Mouse (Mus musculus): ENCODE measurements at regions not wholly inside any gene's neighbourhood (a gene's known extent, or its start where the extent isn't known, plus 50 kb on each side); places are given as distances from the start of the nearest gene placed in this dataset.
A peak's percentile ranks its signal among the peaks of the same experiment; 100 is the strongest.

GRCm38 (mm10) chr2:166439847-166440775 is 273.5 kb downstream of the Prex1 start:
- peak; percentile 57 for DNase-seq (ENCODE audit: low read depth, low spot score)

GRCm38 (mm10) chr2:166438207-166438606 is 275.4 kb downstream of the Prex1 start:
- no peak for DNase-seq (ENCODE audit: low read depth, low spot score)

GRCm38 (mm10) chr2:166434554-166434953 is 279.1 kb downstream of the Prex1 start:
- peak; percentile 50 for DNase-seq (ENCODE audit: low read depth, low spot score)

DNA sequence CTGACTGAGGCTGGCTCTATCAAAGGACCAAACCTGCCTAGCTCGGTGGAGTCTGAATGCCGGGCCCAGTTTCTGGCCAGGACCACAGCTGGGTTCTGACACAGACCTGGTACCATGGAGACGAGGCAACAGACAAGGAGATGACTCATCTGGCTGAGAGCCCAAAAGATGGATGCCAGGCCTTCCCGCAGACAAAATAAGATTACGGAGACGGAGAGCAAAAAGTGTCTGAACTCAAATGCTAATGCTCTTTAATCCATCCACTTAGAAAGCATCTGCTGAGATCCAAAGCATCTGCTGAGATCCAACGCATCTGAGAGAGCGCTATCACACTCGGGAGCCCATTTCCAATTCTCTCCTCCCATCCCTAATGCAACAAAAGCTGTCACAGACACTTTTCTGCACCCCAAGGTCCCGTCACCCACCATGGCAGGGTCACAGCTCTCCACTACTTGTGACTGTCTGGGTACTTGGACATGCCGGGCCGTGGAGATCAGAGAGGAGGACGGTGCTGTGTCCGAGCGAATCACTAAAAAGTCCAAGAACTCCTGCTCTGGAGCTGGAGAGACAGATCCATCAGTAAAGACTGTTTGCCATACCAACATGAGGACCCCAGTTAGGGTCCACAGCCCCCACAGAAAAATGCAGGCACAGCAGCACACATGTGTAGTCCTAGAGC is 278.3 kb upstream of the Sulf2 start:
- no peak for DNase-seq (ENCODE audit: low read depth, low spot score)

DNA sequence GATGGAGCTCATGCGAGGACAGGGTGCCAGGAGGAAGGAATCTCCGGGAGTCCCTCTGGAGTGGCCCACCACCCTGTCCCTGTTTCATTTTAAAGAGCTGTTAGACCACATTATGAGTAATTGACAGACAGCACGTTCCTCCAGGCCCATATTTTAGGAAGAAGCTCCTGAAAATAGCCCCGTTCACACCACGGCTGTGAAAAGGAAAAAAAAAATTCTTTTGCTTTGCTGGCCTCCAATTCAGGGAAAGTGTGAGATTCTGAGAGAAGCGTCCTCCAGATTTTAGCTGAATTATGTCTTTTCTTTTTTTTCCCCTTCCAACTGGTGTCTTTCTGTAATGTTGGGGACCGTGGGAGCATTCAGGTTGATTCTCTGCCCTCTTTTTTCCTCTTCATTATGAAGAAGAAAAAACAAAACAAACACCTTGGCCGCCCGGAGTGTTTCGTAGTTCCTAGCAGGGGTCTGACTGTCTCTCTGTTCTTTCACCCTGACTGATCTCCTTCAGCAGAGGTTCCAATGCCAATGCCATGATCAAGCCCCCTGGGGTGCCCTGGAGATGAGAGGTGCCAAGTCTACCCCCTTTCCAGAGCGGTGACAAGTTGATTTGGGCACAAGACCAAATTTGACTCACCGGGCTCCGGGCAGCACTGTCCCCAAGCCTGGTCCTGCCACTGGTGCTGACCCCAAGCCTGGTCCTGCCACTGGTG is 277.6 kb upstream of the Sulf2 start:
- DNase-seq (ENCODE audit: low read depth, low spot score), result no peak

DNA sequence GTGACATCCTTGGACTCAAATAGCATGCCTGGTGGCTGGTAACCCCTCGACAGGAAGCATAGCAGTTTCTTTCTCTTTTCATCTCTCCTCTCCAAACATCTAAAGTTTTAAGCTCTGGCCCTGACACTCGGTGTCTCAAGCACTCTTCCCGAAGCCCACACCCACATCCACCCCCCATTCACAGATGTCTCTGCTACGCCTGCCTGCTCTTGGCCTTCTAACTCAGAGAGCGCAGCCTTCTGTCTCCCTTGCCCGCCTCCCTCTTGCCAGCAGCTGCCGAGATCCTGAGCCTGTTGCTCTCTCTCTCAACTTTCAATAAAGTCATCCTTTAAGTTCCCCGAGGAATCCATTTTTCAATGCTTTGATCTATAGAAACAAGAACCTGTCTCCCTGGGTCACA is 277.1 kb upstream of the Sulf2 start:
- DNase-seq (ENCODE audit: low read depth, low spot score), result no peak

DNA sequence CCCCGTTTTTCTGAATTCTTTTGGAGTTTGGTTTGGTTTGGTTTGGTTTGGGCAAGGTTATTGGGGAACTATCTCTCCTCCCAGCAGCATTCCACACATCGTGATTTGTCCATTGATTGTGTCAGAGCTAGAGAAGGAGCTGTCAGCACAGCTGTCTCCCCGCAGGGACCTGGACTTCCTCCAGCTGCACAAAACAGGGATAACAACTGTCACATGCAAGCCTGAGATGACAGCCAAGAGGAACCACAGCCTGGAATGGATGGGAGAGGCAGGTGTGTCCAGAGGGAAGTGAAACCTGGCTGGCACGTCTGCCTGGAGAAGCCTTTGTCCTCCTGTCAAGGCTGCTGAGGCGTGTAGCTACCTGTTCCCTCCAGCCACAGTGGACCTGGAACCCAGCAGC is 274.5 kb upstream of the Sulf2 start:
- no peak for DNase-seq (ENCODE audit: low read depth, low spot score)

- DNase-seq (ENCODE audit: low read depth, low spot score), result no peak
Observed at GRCm38 (mm10) chr2:166429494-166429893, 274.0 kb upstream of the Sulf2 start.

DNA sequence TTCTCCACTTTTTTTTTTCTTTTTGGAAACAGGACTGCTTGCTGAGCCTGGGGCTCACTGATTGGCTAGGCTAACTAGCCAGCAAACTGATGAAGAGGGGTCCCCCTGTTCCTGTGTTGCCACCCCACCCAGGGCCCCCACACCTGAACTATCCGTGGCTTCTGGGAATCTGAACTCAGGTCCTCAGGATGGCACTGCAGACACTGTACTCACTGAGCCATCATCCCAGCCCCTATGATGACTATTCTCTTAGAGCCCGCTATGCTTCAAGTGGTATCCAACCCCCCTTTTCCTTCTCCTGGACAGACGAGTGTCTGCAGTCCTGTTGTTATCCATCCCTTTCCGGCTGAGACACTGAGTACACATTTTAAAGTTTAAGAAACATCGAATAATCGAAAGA is 271.9 kb upstream of the Sulf2 start:
- no peak for DNase-seq (ENCODE audit: low read depth, low spot score)

- DNase-seq (ENCODE audit: low read depth, low spot score), result peak; percentile 91
Observed at GRCm38 (mm10) chr2:166426960-166427359, 271.5 kb upstream of the Sulf2 start.

- no peak for DNase-seq (ENCODE audit: low read depth, low spot score)
Observed at GRCm38 (mm10) chr2:166426457-166426856, 271.0 kb upstream of the Sulf2 start.

DNA sequence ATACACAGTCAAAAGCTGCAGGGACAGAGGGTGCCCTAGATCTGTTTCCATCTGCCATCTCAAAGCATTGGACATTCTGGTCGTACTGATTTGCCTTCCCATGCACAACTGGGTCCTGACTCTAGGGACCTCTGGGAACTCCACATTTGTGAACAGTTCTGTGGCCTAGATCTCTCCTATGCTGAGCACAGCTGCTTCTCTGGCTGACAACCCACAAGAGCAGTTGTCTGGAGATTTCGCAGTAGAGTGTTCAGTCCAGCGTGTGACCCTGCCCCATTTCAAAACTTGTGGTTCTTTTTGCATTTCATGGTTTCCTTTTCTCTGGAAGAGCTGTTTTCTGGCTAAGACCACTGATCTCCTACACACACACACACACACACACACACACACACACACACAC is 269.7 kb upstream of the Sulf2 start:
- no peak for DNase-seq (ENCODE audit: low read depth, low spot score)

DNA sequence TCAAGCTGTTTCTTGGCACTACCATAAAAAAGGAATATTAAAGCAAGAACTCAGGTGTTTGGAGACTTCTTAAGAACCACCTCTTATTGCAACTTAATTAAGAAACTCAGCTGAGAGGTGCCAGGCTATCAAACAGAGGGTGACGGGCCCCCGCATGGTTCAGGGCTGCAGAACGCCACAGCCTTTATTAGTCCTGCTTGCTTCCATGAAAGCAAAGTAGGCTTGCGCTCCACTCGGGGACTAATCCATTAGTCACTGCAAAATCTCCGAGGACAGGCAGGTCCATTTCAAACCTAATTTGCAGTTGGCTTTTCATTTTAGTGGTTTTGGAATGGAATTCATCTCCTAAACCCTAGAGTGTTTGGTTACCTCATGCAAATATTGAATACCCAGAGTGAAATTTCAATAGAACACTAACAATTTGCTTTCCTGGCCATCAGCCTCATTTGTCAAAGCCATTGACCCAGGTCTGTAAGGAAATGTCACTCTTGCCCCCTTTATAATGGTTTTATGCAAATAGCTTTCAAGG is 267.7 kb upstream of the Sulf2 start:
- no peak for DNase-seq (ENCODE audit: low read depth, low spot score)

DNA sequence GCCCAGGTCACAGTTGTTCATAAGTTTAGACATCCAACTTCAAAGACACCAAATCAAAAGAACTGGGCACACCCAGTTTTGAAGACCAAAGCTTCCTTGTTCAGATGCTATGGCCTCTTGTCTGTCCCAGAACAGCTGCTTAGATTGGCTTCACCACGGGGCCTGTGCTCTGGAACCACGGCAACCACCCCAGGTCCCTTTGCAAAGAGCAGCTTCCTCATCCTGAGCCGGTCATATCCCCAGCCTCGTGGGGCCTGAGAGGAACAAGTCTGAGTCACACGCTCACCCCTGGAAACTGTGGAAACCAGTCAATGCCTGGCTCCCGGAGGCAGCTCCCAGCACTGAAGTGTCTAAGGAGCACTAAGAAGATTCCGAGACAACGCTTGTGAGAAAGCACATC is 264.8 kb upstream of the Sulf2 start:
- no peak for DNase-seq (ENCODE audit: low read depth, low spot score)

DNA sequence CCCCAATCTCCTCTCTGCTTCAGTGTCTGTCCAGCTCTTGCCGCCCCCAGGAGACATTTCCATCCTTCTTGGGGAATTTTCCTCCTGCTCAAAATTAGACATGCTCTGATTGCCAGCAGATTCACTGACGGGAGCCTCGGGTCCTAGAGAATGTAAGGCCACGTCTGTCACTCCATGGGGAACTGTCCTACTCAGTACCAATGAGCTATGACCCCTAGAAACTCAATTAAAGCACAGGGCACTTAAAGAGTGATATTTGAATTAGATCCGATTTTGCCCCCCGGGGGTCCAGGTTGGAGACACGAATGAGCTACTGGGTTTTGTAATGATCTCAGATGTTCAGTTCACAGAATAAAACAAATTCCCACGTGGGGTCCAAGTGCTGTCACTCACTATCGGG is 263.8 kb upstream of the Sulf2 start:
- no peak for DNase-seq (ENCODE audit: low read depth, low spot score)

GRCm38 (mm10) chr2:166418279-166418678 is 262.8 kb upstream of the Sulf2 start:
- no peak for DNase-seq (ENCODE audit: low read depth, low spot score)

DNA sequence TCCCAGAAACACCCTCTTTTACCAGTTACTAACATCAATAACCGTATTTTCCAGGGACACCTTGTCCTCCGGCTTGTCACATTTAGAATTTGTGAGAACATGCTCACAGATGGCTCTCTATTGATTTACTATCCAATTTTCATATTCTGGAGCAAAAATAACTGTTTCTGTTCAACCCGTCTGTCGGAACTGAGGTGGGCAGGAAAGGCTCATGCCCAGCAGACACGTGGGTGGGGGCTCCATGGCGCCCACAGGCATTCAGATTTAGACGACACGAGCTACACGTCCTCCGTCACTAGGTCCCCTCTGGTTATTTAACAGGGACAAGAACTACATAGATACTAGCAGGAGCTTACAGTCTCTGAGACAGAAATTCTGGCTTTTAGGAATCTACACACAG is 262.2 kb upstream of the Sulf2 start:
- no peak for DNase-seq (ENCODE audit: low read depth, low spot score)

- peak; percentile 73 for DNase-seq (ENCODE audit: low read depth, low spot score)
Observed at GRCm38 (mm10) chr2:166415481-166415965, 260.1 kb upstream of the Sulf2 start.

GRCm38 (mm10) chr2:166414856-166415255 is 259.4 kb upstream of the Sulf2 start:
- DNase-seq (ENCODE audit: low read depth, low spot score), result no peak

GRCm38 (mm10) chr2:166412031-166412858 is 256.8 kb upstream of the Sulf2 start:
- peak; percentile 61 for DNase-seq (ENCODE audit: low read depth, low spot score)

DNA sequence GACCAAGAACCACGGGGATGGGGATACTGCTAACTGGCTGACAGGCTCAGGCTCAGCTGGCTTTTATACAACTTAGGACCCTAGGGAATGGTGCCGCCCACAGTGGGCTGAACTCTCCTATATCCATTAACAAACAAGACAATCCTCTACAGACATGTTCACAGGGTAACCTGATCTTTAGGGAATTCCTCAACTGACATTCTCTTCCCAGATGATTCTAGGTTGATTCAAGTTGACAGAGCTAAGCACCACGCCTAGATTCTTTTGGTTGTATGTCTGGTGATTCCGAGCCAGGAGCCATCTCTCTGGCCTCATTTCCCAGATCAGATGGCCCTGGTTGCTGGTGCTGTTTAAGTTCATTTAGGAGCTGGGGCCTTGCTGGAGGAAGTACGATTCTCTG is 253.9 kb upstream of the Sulf2 start:
- DNase-seq (ENCODE audit: low read depth, low spot score), result no peak
